Mouse (Mus musculus) CD8-positive naive resting alpha-beta T cell, adult 57 days (primary cell): ENCODE results near the gene Mrgprb5. TPM values are rescaled to one million over a fixed set of nuclear protein-coding genes. Genes with fewer than 3 reads are reported as not detected.

Experiments used
- total RNA-seq: library from RNA; stranded (reverse); gene quantifications from one replicate; pipeline ENCODE4 v1.2.4, GENCODE M21; 2023

Mrgprb5 gene
- not detected for total RNA-seq

DNA sequence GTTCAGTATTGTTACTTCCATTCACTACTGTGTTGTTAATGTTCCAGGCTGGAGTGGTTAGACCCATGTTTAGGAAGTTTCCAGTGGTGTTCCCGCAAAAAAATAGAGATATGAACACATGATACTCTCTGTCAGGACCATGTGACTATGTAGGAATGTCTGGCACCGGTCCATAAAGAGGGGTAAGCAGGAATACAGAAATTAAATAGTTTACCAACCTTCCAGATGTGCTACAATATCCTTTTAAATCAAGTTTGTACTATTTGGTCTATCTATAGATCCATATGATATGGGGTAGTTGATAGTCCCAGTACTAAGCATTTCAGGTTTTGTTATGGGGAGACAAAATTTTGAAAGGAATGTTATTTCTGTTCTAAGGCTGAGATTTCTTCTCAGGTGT lies at the start of gene Mrgprb5:
Mrgprb5 (minus strand) TSS at position 101 of the 400 bp plus-strand sequence.

DNA sequence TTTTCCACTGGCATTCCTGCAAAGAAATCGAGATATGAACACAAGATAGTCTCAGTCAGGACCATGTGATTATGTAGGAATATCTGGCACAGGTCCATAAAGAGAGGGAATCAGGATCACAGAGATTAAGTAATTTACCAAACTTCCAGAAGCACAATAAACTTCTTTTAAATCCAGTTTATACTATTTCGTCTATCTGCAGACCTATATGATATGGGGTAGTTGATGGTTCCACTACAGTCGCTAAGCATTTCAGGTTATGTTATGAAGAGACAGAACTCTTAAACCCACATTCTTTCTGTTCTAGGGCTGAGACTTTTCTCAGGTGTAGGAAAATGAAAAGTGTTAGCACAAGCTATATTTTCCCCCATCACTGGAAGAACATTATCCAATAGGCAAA lies 30.4 kb upstream of the Mrgprb5 start, which contains the start of gene Mrgprb4:
Mrgprb4 (minus strand) TSS at position 101 of the 400 bp plus-strand sequence.

Other genes with a start within 250 kb of the Mrgprb5 start
- gene Mrgpra4, start 186.9 kb downstream of the Mrgprb5 start, total RNA-seq: not detected
- not detected for gene Mrgprx1, start 141.4 kb downstream of the Mrgprb5 start, total RNA-seq
- gene Mrgprb4, start 30.3 kb upstream of the Mrgprb5 start, total RNA-seq: not detected
- gene Mrgprb8, start 219.5 kb upstream of the Mrgprb5 start, total RNA-seq: not detected